Mouse (Mus musculus): ENCODE data around the gene Tut7.
"Not testable (repeated sequence)": the region's sequence is repeated elsewhere in the genome, so short reads cannot be mapped to it uniquely, and the experiment has no call there.

Tut7 gene

DNA sequence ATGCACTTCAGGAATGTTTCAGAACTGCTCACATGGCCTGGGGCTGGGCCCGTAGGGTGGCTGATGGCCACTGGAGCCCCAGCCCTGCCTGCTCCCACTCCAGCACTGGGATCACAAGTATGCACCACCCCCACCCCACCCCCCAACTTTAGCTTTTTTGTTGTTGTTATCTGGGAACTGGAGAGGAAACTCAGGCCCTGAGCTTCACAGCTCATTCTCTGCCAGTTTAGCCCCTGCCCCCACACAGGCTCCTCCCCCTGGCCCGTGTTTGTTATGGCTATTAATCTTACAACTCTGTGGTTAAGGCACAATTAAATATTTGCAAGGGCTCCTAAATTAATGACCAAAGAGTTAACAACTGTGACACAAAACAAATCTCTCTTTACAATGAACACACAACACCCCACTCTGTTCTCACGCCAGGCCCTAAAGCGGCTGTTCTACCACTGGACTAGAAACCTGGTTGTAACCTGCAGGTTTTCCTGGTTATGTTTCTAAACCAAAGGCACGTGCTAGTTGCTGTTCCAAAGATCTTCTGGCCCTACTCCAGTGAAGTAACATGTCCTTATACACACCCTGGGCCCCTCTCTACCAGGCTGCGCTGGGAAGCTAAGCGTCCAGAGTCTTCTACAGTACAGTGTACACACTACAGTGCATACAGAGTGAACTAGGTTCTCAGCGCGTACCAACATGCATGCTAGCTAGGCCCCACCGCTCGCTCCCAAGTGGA, 56.0 kb downstream of the Tut7 start:
- no peak for DNase-seq (ENCODE audit: low read depth)

DNA sequence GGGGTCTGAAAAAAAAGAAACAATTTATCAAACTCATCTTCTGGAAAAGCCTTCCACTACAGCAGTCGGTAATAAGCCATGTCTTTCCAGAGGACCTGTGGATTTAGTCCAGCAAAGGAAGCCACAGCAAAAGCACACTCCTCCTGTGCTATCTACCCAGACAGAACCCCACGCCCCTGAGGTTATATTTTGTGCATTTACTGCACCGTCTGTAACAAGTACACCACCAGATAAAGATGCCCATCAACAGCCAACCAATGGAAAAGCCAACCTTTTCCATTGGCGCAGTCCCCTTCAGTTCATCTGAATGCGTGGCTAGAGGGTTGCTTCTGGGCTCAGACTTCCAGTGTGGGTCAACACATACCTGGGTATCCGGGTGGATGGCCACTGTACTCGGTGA, 60.2 kb downstream of the Tut7 start:
- no peak for DNase-seq (ENCODE audit: low read depth)

- DNase-seq (ENCODE audit: low read depth) = no peak
These were observed 66.0 kb downstream of the Tut7 start for GRCm38 (mm10) chr13:59756906-59757305.

GRCm38 (mm10) chr13:59750310-59750709, 72.6 kb downstream of the Tut7 start:
- DNase-seq (ENCODE audit: low read depth) = no peak

DNA sequence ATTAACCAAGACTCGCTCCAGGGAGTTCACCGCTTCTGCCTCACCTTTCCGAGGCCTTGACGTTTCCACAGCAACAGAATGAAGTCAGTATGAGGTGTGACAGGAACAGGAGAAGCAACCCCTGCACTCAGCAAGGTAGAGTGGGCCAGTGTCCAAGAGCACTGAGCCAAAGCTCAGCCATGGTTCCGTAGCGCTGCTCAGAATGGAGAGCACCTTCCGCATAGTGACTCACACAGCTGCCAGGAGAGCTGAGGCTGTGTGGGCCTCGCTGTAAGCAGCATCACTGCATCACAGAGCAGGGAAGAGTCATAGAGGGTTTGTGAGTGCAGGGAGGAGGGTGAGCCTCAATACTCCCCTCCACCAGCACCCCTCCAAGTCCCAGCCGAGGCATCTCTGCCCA, 76.2 kb downstream of the Tut7 start, which contains the start of gene 1700014D04Rik:
TSS of gene 1700014D04Rik (minus strand) at position 42 of the 400 bp plus-strand sequence.
- no peak for DNase-seq (ENCODE audit: low read depth)

DNA sequence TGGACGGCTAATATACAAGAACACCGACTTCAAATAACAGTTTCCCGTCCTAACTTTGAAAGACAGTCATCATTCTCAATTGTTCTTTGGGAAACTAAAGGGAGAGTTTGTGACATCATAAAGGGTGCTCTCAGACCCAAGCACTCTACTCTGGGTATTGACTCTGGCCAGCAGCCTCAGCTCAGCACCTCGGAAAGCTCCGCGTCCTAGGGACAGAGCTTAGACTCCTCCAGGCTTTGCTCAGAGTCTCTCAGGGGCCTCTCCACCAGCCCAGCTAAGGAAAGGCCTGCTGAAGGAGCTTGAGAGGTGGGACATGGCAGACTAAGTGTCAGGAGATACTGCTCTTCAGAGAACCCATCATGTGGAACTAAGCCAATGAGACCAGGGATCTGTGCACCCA, 76.8 kb downstream of the Tut7 start:
- DNase-seq (ENCODE audit: low read depth) = no peak

- no peak for DNase-seq (ENCODE audit: low read depth)
These were observed 77.5 kb downstream of the Tut7 start for GRCm38 (mm10) chr13:59745462-59745861.

DNA sequence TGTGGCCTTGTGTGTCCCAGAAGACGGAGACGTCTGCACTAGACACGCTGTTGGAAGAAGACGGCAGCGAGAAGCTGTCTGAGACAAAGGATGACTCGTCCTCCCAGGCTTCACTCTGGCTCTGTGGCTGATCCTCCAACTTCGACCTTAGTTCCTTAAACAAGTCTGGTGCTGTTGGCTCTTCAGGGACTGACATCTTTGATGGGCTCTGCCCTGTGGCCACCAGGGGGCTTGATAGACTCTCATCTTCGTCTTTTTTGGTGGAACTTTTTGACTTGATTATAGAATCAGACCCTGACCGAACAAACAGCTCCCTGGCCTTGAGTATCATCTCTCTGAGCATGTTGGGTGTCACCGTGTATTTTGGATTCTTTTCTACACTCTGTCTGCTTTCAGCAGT, 81.2 kb downstream of the Tut7 start:
- peak; percentile 33 for DNase-seq (ENCODE audit: low read depth)

DNA sequence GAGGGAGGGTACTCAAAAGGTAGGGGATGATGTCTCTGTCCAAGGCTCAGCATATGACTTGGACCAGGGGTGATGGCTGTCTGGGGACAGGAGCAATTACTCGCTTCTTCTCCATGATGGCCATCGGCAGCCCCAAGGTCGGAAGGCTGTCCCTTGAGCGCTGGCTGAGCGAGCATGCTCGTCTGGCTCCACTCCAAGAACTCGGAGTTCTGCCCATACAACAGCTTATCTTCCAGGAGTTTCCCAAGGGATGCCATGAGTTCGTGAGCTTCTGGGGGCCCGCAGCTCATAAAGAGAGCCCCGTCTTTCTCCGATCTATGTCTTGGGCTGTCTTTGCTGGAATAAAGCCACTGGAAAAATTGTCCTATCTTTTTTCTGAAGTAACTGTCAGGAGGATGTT, 81.9 kb downstream of the Tut7 start:
- DNase-seq (ENCODE audit: low read depth) = no peak

GRCm38 (mm10) chr13:59739397-59739796, 83.5 kb downstream of the Tut7 start:
- DNase-seq (ENCODE audit: low read depth) = no peak

- DNase-seq (ENCODE audit: low read depth) = no peak
These were observed 84.5 kb downstream of the Tut7 start for GRCm38 (mm10) chr13:59738455-59738854.

DNA sequence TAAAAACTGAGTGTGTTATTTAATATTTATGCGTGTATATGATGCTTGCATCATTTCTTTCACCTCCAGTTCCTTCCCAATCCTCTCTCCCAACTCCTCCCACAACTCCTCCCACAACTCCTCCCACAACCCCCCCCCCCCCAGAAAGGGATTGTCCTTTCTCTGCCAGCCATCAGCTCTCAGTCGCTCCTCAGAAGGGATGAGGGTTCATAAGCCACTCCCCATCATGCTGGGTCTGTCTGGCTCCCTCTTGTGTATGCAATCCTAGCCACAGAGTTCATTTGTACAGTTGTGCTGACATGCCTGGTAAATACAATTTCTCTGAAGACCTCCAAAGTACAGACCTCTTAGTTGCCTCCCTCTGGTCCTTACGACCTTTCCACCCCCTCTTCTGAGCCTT, 87.8 kb downstream of the Tut7 start:
- no peak for DNase-seq (ENCODE audit: low read depth)

DNA sequence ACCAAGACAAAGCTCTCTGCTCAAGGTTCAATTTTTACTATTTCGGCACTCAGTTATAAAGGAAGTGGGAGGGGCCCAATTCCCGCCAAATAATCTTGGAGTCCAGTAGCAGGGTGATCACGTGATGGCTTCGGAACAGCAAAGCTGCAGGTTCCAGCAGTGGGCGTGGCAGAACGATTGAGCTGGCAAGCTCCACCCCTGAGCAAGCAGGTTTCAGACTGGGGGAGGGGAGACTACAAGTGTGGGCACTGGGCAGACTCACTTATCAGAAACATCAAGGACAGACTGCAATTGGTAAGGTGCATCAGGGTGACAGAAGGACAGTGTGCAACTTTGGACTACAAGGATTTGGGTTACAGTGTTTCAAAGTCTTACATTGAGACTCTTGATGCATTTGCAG, 88.6 kb downstream of the Tut7 start:
- not testable (repeated sequence) for DNase-seq (ENCODE audit: low read depth)

- no peak for DNase-seq (ENCODE audit: low read depth)
These were observed 89.0 kb downstream of the Tut7 start for GRCm38 (mm10) chr13:59733936-59734335.

- no peak for DNase-seq (ENCODE audit: low read depth)
These were observed 91.3 kb downstream of the Tut7 start, which contains the start of gene Spata31d1d for GRCm38 (mm10) chr13:59731652-59732051. Spata31d1d (minus strand) TSS chr13:59731752.

DNA sequence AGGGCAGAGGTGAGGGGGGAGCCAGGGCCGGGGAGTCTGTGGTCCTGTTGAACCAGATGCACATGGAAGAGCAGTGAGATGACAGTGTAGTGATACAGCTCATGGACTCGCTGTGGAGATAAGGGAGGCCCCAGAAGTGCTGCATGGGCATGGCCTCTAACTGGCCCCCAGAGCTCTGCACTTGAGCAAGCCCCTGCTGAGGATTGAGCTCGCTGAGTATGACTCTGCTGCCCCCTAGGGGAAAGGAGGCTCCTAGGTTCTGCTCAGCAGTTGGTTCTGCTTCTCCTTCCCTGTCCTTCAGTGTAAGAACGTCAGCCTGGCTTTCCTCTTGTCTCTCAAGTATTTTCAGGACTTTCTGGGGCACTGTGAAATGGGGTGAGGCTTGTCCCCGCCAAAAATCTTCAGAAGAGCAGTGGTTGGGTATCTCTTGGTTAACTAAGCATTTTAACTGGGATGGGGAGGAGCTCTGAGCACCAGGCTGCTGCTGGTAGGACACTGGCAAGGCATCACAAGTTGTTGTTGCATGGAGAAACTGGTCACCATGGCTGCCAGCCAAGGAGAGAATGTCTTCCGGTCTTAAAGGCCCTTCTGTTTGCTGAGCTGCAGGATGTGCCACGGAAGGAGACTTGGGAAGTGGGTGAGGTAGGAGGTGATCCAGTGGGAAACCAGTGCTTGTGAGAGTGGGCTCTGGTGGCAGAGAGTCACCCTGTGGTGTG, 94.4 kb downstream of the Tut7 start:
- peak; percentile 85 for DNase-seq (ENCODE audit: low read depth)

DNA sequence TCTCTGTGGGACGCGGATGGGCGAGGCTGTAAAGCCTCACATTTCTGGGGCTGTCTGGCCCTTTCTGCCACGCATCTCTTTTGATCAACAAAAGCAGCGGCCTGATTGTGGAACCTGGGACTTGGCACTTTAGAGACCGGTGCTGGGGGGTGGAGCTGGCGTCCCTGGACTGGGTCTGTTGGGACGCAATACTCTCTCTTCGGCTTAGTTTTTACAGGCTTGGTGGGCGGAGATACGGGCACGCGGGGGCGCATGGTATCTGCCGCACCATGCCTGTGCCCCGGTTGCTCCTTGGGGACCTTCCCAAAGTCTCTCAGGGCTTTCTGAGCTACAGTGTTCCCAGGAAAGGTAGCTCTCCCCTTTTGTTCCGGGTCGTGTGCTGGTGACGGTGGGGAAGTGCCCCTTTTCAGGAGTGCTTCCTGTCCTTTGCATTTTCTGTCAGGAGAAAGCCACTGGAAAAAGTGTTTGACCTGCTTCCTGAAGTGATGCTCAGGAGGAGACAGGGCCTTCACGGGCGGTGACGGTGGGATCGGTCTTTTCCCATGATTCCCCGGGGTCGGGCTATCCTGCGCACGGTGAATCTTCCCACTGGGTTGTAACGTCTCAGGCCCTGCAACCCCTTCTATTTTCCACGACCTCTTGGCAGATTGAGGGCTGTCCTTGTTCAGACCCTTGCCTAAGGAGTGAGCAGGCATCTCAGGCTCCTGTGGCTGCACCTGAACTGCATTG, 96.6 kb downstream of the Tut7 start:
- no peak for DNase-seq (ENCODE audit: low read depth)

DNA sequence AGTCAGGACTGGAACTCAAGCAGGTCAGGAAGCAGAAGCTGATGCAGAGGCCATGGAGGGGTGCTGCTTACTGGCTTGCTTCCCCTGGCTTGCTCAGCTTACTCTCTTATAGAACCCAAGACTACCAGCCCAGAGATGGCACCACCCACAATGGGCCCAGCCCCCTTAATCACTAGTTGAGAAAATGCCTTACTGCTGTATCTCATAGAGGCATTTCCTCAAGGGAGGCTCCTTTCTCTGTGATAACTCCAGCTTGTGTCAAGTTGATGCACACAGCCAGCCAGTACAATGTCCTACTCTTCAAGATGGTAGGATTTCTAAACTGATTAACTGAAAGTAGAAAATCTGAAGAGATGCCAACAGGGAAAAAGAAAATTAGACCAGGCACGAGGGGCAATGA, 100.9 kb downstream of the Tut7 start:
- DNase-seq (ENCODE audit: low read depth) = not testable (repeated sequence)

Data from c-Kit-positive CD71-negative TER-119-negative erythroid progenitor cells, embryonic 14.5 days (primary cell).